Mouse (Mus musculus) testis, postnatal 10 days (tissue): ENCODE data around the gene Syp.

Experiments used
- DNase-seq: peaks from one replicate; pipeline ENCODE4 v3.0.0; 2021; ENCODE audit warnings: low spot score

Gene Syp

DNA sequence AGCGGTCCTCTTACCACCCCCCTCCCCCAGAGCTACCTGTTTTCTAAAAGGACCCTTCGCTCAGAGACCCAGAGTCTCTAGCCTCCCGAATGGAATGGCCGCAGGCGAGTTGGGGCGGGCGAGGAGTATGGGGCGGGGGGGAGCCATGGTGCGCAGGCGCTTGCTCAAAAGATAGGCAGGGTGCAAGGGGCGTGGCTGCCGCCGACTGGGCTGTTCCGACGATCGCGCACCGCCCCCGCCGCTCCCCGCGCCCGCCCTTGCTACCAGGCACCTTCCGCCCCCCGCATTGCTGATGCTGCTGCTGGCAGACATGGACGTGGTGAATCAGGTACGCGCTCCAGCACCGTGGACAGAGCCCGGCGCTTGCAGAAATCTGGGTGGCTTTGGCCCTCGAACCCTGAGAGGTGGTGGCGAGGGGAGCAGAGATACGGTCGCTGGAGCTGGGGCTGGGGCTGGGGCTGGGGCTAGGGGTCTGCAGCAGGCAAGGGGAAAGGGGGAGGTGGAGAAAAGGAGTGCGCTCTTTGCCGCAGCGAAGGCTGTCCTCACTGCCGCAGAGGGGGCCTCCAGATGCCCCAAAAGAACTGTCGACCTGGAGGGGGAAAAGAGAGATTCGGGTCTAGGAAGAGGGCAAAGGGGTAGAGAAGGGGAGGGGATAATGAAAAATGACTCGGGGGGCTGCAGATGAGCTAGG lies at the start of gene Syp:
Syp (plus strand) TSS at position 71 of the 691 bp plus-strand sequence.
- peak; percentile 85 for DNase-seq

DNA sequence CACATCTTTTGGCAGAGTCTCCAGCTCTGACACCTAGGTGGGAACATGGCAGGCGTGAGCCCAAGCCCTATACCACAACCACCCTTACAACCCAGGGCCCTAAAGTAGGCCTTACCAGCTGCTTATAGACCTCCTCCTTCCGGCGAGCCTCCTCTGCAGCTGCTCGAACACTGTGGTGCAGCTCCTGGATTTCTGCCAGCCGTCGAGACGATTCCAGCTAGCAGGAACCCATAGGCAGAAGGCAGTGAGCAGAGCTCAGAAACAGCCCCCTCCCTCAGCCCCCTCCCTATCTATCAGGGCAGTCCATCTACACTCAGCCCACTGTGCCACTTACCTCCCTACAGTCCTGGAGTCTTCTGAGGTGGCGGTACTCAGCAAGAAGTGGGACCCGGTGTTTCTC lies 42.9 kb upstream of the Syp start:
- no peak for DNase-seq

GRCm38 (mm10) chrX:7604004-7604403 lies 34.3 kb upstream of the Syp start:
- no peak for DNase-seq

GRCm38 (mm10) chrX:7604879-7605574 lies 33.2 kb upstream of the Syp start, which contains the start of gene Ccdc22:
Gene Ccdc22, minus strand, starts transcription at chrX:7605517.
- peak; percentile 82 for DNase-seq

DNA sequence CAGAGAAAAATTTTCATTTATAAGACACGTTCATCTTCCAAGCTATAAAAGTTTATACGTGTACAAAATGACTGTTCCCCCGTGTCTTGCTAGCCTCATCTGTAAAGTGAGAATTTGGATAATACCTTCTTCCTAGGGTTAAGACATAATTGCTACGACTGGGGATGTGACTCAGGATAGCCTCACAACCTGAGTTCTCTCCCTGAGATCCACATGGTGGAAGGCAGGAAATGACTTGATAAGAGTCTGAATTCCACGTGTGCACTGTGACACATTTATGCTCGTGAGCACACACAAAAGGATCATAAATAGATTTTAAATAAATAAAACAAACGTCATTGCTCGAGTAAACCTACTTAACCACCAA lies 32.7 kb upstream of the Syp start:
- no peak for DNase-seq

- no peak for DNase-seq
These were observed 31.5 kb upstream of the Syp start, which contains the start of gene Cacna1f for GRCm38 (mm10) chrX:7606783-7607182. Gene Cacna1f, plus strand, starts transcription at chrX:7607083.

GRCm38 (mm10) chrX:7610035-7610434 lies 28.2 kb upstream of the Syp start:
- no peak for DNase-seq

GRCm38 (mm10) chrX:7610536-7611258 lies 27.6 kb upstream of the Syp start:
- DNase-seq: no peak

- DNase-seq: no peak
These were observed 20.3 kb upstream of the Syp start for GRCm38 (mm10) chrX:7617889-7618551.

GRCm38 (mm10) chrX:7632560-7632959 lies 5.7 kb upstream of the Syp start:
- DNase-seq: no peak

DNA sequence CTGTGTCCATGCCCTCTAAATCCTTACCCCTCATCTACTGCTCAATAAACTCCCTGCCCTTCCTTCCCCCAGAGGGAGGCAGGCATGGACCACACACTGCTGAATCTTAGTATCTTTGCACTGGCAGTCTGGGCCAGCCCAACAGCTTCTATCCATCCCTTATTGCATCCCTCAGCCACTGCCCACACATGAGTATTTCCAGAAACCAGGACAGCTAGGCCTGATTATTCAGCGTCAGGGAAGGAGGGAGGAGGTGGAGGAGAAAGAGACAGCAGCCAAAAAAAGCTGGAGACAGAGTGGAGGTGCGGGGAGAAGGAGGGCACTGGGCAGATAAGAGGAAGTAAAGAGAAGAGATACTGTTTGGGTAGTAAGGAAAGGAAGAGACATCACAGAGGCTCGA lies 3.2 kb upstream of the Syp start:
- no peak for DNase-seq

DNA sequence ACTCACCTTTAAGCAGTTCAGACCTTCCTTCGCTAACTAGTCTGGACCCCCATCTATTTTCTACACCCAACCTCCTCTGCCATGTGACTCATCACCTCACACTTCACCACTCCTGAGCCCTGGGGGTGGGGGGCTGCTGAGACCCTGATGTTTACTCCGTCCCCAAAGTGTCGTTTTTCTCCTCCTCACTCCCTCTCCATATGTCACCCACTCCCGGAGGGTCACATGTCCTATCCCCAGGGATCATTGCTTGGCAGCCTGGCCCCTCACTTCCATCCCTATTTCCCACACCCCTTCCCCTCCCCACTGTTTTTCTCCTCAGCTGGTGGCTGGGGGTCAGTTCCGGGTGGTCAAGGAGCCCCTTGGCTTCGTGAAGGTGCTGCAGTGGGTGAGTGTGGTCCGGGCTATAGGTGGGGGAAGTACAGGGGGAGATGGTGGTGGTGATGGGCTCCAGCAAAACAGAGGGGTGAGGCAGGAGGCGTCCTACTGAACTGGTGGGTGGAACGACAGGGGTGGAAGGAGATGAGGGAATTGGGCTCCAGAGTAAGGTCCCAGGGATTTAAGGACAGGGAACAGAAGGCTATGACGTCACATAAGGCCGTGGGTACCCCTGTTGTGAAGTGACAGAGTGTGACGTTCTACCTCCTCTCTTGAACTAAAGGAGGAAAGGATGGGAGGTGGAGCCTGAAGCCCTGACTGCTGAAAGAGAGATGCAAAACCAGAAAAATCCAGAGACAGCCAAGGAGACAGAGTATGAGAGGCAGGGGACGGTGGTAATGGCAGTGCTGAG lies 1.5 kb downstream of the Syp start:
- DNase-seq: no peak

DNA sequence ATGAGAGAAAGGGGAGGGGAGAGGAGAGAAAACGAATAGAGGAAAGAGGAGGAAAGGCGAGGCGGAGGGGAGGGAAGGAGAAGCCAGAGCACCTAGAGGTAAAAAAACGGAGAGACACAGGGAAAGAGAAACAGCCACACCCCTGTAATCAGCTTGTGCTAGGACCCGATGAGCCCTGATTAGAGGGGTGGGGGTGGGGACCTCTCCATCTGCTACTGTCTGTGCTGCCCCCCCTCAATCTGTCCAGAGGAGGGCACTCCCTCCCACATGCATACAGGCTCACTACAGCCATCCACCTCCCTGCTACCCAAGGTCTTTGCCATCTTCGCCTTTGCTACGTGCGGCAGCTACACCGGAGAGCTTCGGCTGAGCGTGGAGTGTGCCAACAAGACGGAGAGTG lies 2.5 kb downstream of the Syp start:
- no peak for DNase-seq

GRCm38 (mm10) chrX:7645349-7645748 lies 7.1 kb downstream of the Syp start:
- peak; percentile 84 for DNase-seq

DNA sequence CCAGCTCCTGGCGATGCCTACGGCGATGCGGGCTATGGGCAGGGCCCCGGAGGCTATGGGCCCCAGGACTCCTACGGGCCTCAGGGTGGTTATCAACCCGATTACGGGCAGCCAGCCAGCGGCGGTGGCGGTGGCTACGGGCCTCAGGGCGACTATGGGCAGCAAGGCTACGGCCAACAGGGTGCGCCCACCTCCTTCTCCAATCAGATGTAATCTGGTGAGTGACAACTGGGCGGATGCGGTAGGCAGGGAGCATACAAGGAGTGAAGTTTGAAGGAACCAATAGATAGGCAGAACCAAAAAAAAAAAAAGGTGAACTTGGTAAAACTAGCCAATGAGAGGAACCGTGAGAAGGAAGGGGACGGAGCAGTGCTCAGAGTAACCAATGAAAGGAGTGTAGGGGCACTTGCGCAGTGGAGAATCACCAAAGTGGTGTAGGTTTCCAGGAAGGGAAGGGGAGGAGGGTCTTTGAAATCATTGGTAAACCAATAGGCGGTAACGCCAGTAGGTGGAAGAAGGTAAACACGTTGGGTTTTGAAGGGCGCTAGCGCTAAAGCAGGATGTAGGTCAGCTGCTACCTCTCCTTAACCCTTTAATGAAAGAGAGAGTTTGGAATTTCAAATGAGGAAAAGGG lies 10.5 kb downstream of the Syp start:
- peak; percentile 83 for DNase-seq

- DNase-seq: peak; percentile 63
These were observed 19.0 kb downstream of the Syp start, which contains the start of gene Prickle3 for GRCm38 (mm10) chrX:7657221-7657639. Gene Prickle3, plus strand, starts transcription at chrX:7657260.

- peak; percentile 66 for DNase-seq
These were observed 19.9 kb downstream of the Syp start for GRCm38 (mm10) chrX:7658031-7658784.

GRCm38 (mm10) chrX:7658785-7659589 lies 20.7 kb downstream of the Syp start:
- DNase-seq: no peak

- DNase-seq: no peak
These were observed 22.8 kb downstream of the Syp start for GRCm38 (mm10) chrX:7661086-7661485.
